Mouse (Mus musculus) neutrophil, adult 83 days (primary cell): Measurements from ENCODE around the gene Akr1b3. TPM values are rescaled to one million over a fixed set of nuclear protein-coding genes. Genes with fewer than 3 reads are reported as not detected.

Source experiments
- total RNA-seq, 2 experiments: library from RNA; stranded (reverse); gene quantifications; one replicate each; pipeline ENCODE4 v1.2.4; 2023

Akr1b3 gene
- 10 to 100 TPM; 27.9 to 35.6 TPM for total RNA-seq

DNA sequence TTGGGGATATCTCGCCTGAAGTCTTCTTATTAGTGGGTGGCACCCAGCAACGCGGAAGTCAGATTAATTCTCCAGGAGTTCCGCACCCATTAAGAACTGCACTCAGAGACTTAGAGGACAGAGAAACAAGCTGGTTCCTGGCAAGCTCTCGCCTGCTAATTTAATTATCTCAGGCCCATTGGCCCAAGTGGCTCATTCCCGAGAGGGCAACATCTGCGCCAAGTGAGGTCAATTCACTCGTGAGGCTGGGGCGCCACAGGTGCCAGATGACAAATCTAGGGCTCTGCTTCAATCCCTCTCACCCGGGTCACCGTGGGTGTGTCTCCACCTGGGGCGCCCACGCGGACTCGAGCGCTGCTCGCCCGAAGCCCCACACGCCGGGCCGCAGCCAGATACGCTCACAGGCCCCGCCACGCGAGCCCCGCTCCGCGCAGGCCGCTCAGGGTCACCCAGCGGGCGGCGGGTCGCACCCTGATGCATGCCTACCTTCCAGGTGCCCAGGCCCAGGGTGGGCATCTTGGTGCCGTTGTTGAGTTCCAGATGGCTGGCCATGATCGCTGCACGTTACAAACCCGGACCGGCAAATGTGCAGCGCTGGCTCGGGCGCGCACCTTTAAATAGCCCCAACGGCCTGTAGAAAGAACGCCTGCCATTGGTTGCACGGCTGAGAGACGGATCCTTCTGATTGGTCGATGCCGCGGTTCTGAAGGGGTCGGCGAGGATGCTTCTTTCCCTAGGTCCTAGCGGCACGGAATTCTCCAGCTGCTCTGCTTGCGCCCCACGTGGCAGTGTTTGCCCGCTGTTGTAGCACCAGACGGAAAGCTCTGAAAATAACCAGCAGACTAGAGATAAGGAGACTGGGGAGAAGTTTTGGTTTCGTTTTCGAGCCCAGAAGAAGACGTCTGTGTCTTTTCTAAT, at the start of gene Akr1b3:
Gene Akr1b3 (minus strand): TSS at position 625 of the 918 bp plus-strand sequence.

DNA sequence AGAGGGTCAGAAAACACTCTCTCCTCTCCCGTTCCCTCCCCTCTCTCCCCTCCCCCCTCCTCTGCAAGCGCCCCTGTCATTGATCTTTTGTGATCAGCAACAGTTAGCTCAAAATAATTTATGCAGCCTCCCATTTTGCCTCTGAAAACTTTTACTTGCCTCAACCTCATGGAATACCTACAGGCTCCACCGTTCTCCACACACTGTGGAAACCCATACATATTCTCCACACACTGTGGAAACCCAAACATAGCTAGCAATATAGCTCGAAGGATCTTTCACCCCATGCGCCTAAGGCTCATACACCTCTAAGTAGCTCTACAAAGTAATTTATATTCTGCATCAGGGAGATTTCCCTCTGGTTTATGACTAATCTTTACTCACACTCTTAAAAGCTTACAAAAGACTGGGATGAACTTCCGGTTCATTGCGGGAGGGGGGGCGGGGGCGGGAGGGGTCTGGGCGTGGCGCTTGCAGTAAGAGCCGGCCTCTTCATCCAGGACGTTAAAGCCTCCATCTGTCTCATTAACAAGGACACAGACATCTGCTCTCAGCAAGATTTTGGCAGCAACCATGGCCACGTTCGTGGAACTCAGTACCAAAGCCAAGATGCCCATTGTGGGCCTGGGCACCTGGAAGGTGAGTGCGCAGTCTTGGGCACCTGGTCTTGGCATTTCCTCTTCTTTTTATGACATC, 36.5 kb upstream of the Akr1b3 start, which contains the start of gene Akr1b8:
Gene Akr1b8 (plus strand): TSS at position 462 of the 696 bp plus-strand sequence.

Other genes starting within 250 kb of the Akr1b3 start
- 10 to 100 TPM; 17.5 to 18.0 TPM for gene Slc35b4, start 140.4 kb downstream of the Akr1b3 start, total RNA-seq
- gene Akr1b8, start 36.6 kb upstream of the Akr1b3 start, total RNA-seq, result not detected
- 10 to 100 TPM; 11.8 to 13.1 TPM for gene Akr1b10, start 66.7 kb upstream of the Akr1b3 start, total RNA-seq
- gene Akr1b7, start 94.9 kb upstream of the Akr1b3 start, total RNA-seq, result not detected
- 10 to 100 TPM; 12.1 to 12.8 TPM for gene Bpgm, start 158.7 kb upstream of the Akr1b3 start, total RNA-seq